Mouse (Mus musculus) NIH3T3 (cell line): ENCODE measurements around the gene Csnk1g1.

Experiments used
- DNase-seq: peaks from one replicate; pipeline ENCODE4 v3.0.0-alpha.2; 2012; ENCODE audit warnings: low read depth

Gene Csnk1g1

DNA sequence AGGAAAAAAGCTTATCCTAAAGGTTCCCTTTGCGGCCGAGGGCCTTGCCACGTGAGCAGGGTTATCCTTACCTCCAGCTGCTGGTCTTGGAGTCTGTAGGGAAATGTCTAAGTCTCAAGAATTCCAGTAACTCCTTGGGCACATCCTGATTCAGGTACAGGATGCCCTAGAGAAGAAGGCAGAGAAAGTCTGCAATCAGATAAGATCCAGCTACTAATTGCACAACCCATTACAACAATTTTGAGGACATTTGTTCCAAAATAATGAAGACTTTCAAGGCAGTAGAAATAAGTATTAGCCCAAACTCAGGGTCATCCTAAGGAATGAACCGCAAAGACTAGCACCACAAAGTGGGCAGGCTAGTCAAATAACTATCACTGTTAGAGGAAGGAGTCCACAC is 159.3 kb downstream of the Csnk1g1 start:
- DNase-seq = no peak

DNA sequence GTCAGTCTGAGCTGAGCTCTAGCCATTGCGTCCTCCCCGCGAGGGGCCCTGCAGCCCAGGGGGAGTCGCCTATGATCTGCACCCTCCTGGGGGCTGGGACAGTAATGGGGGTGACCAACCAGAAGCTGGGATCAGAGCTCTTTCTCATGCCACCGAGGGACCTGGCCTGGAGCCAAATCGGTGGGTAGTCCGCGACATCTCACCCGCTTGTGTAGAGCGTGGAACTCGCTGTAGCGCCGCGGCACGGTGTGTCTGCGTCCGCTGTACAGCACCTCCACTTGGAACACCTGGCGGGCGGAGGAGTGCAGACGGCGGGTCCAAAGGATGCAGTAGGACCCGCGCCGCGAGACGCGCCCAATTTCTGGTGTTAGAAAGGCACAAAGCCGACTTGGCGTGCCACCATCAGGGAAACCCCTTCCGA is 160.3 kb downstream of the Csnk1g1 start:
- no peak for DNase-seq

DNA sequence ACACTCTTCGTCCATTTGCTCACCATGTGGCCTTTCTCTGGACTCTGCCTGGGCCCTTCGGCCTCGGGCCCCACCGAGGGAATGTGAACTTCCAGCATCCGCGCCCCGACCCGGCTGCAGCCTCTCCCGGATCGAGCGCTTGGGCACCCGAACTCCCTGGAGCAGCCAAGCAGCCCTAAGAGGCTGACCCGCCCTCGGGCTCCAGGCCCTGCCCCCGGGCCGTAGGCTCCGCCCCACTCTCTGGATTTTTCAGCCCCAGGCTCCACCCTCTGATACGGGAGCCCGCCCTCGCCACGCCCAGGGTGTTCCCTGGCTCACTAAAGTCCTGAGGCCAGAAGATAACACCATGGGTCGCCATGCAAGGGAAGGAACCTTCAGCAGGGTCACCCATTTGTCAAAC is 160.9 kb downstream of the Csnk1g1 start, which contains the start of gene Snx22:
Gene Snx22, minus strand, starts transcription at position 137 of the 400 bp plus-strand sequence.
- peak; percentile 5 for DNase-seq

DNA sequence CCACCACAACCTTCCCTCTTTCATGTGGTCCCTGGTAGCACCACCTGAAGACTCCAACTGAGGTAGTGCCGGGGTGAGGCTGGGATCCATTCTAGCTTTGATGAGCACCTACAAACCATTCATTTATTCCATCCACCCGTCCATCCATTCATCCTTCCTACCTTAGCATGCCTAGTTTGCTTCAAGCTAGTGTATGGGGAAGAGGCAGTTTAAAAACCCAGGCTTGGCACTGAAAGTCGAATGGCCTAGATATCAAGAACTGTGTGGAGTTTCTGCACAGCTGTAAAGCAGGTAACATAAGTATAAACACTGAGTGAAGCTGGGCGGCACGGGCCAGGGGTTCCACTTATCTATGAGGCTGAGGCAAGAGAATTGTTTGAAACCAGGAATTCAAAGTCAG is 161.4 kb downstream of the Csnk1g1 start:
- DNase-seq = no peak

DNA sequence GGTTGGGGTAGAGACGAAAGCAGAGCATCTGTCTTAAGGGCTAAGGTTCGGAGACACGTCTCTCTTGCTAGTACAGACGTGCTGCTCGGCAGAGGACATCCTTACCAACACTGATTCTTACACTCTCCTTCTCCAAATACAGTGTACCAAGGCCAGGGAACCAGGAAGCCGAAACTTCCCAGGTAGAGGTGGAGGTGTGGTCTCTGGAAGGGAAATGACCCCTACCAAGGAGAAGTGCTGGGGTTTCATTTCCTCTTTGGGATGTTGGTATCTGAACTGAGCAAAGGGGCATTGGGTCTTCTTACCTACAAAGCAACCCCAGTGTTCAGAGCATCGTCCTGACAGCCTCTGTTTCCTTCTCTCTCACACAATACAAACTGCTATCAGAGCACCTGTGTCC is 164.0 kb downstream of the Csnk1g1 start:
- no peak for DNase-seq

DNA sequence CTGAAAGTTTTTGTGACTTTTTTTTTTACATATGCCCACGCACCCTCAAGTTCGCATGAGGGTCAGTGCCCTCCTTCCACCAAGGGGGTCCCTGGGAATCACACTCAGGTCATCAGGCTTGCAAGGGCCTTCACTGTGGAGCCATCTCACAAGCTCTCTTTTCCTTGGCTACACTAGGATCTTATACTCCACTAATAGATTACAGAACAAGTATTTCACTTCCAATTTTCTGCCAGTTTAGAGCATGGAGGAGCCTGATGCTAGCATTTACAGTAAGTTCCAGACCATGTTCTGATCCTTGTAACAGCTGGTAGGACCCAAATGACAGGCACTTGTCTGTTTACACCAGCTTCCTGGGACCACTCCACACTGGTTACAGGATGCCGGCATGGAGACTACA is 169.3 kb downstream of the Csnk1g1 start:
- DNase-seq = no peak

DNA sequence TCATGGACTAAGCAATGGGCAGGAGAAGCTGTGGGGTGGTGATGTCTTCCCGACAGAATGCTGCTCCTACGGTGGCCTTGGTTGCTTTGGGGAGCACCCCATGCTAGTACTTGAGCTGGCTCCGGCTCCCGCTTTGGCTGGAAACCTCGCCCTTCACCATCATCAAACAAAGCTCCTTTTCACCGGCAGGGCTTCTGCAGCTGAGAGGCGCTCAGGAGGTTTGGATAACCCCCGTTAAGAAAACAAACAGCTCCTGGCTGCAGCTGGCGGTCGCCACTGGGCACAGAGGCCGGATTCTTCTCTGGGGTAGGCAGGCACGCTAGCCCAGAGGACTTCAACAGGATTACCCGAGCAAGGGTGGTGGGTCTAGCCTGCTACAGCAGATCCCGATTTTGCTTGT is 169.8 kb downstream of the Csnk1g1 start:
- peak; percentile 5 for DNase-seq

DNA sequence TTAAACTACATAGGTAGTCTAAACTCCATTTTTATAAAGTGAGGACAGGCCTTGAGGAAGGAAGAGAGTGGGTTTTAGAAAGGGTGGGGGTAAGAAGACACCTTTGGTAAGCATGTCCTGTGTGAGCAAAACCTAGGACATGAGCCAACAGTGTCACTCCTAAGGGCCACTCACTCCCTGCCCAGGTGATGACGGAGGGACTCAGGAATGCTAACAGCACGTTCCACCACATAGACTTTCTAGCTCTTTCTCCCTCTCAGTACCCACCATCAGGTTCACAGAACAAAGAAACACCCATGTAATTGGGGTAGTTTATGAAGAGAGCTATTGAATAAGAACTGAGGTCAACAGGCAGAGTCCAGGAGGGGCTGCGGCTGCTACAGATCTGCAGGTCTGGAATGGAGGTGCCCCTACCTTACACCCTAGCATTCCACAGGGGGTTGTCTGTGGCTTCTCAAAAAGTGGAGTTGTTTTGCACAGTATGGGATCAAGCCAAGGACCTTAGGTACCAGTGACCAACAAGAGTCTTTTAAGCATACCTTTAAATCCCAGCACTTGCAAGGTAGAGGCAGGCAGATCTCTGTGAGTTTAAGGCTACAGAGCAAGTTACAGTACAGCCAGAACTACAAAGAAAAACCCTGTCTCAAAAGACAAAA is 172.2 kb downstream of the Csnk1g1 start:
- DNase-seq = no peak

DNA sequence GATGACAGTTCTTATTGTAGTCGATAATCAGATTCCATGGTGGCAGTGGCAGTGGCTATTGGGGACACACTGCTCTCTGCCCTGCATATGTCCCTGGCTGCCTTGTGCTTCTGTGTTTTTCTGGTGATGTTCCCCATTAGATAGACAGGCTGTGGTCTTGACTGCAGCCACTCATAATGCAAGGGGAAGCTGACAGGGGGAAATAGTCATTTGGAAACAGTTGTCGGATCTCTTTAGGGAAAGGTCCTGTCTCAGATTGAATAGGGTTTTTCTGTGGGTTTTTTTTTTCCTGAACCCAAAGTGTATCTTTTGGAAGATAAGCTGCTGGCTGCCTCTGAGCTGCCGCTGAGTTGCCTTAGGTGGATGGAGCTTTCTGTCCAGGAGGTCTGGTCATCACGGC is 173.3 kb downstream of the Csnk1g1 start:
- no peak for DNase-seq

DNA sequence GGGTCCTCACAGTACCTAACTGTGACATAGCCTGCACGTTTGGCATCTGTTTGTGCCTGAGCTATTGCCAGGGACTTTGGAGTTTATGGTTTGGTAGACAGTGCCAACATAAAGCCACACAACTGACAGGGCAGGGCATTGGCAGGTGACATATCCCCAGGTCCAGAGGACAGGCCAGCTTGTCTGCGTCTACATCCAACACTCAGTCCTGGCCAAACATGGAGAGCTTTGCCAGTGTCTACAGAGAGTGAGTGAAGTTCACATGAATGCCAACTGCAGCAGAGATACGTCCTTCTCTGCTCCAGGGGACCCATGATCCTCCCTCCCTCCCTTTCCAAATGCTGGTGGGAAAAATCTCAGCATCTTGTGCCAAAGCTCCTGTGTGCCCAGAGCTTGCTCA is 175.4 kb downstream of the Csnk1g1 start:
- DNase-seq = no peak

DNA sequence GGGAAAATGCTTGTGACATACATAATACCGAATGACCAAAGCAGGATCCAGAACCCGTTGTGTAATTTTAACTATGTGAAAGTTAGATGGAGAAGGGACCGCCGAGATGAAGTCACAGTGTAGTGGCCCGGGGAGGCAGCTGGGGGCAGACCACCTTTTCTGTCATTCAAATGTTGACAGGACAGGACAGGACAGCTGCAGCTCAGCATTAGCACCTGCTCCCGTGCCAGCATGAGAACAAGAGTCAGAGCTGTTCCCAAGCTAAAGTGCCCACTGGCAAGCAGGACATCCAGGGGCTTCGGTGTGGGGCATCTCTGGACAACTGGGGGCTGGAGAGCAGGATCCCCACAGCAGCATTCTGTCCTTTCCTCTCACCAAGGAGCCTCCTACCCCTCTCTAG is 178.3 kb downstream of the Csnk1g1 start:
- no peak for DNase-seq

DNA sequence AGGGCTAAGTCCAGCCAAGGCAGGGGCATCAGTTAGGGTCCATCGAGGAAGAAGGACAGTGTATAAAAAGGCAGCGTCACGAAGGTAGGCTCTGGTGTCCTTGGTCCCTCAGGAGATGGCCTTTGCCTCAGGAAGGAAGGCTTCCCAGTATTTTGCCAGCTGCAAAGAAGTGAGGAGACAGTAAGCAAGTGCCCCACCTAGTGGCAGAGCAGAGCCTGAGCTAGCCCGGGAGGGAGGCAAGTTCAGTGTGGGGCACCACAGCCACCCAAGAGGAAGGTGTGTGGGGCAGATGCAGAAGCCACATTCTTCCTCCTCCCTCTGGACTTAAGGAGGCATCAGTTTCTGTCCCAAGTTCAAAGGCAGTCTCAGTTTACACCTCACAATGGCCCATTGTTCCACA is 179.7 kb downstream of the Csnk1g1 start:
- DNase-seq = peak; percentile 74

DNA sequence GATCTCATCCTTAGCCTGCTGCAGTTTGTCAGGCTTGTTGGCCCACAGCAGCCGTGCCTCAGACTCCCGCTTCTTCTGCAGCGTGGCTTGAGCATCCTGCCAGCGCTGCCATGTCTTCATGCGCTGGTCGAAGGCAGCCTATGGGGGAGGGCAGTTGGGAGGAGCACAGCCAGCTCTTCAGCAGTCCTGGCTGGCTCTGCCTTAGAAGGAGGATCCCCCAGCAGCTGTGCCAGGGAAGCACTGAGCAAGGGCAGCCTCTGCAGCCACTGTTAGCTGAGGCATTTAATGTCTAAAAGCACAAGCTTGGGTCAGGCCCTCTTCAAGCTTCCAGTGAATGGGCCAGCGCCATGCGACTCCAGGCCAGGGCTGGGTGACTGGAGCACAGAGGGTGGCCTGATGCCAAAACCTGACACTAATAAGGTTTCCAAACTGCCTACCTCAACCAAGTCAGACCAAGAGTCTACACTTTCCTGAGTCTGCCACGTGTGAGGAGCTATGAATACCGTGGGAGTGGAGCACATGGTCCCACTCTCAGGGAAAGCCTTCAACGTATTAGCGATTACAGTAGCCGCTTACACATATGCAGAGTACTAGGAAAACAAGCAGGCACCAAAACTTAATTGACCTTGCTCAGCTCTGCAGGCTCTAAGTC is 182.0 kb downstream of the Csnk1g1 start:
- DNase-seq = no peak

DNA sequence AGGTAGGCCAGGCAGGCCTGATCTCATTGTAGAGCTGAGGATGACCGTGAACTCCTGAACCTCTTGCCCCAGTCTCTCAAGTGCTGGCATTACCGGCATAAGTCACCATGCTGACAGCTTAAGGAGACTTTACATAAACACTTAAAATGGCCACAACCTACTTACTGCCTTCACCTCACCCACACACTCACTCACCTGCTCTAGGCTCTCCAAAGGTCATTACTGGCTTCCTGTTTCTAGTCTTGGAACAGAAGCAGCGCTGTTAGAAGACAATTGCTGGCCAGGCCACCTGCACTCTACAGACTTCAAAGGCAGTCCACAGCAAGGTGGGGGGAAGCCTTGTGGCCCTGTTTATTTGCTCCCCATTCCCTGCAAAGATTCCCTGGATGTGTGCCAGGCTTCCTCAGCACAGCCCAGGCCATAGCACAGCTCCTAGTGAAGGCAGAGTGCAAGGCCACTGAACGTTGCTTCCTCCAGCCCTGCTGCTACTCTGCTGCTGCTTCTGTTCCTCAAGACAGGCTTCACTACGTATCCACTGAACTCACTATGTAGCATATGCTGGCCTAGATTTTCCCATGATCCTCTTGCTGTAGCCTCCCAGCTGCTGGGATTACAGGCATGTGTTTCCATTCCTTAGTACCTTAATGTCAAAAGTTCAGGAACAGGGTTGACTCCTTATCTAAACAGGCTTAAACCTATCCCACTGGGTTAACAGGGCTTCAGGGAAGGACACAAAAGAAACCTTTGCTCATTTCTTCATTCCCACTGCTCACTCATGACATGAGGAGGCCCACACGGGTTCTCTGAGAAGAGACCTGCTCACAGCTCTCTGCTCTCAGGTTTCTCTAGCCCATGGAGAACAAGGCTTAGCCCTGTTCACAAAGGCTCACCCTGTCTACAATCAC is 182.9 kb downstream of the Csnk1g1 start:
- DNase-seq = no peak

DNA sequence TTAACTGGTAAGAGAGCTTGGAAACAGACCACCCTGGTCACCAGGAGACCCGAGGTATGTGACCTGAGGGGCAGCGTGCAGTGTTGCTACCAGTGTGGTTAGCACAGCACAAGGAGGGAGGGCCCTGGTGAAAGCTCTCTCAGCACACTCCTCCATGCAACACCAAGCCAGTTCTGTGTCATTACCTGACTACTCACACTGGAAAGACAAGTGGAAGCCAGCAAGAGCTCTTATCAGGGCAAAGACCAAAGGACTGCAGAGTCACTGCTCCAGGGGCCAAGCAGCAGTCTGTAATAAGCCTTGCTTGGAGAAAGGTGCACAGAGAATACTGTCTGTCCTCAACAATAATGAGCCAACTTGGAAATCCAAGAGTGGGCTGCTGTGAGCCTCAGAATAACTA is 183.9 kb downstream of the Csnk1g1 start:
- no peak for DNase-seq
